20 mouse cellular contexts compared by ENCODE assay signal in genomic region chr5:23531541-23532096, GRCm38 (mm10).
"Had no signal": no experiment of that assay in that cellular context is flagged by ENCODE, and none has a peak within 500 bp of the region (broad histone marks: within the 10 kb centered on the region; RNA-seq: fewer than 3 reads in every experiment).

No protein-coding gene starts in this region.

- H3K4me3 ChIP-seq: kidney, embryonic 15.5 days; limb, embryonic 12.5 days; limb, embryonic 15.5 days; midbrain, embryonic 12.5 days; midbrain, embryonic 15.5 days; neural tube, embryonic 12.5 days; neural tube, embryonic 15.5 days had no signal

- DNase-seq: kidney, adult 11 months; kidney, adult 8-10 months; kidney, postnatal 10 days; kidney, postnatal 36 days; layer of hippocampus, postnatal 36 days; liver, postnatal 0 days; lung, embryonic 14.5 days; right cerebral cortex, postnatal 25 days; thymus, adult 2 months; thymus, postnatal 14 days; thymus, postnatal 4 days had no signal

- H3K4me1 ChIP-seq: kidney, embryonic 15.5 days; limb, embryonic 12.5 days; limb, embryonic 15.5 days; midbrain, embryonic 12.5 days; midbrain, embryonic 15.5 days; neural tube, embryonic 12.5 days; neural tube, embryonic 15.5 days had no signal

- H3K27ac ChIP-seq: kidney, embryonic 15.5 days; limb, embryonic 12.5 days; limb, embryonic 15.5 days; liver, embryonic 14.5 days; macrophage; midbrain, embryonic 12.5 days; midbrain, embryonic 15.5 days; neural tube, embryonic 12.5 days; neural tube, embryonic 15.5 days had no signal
